Mouse (Mus musculus) liver, embryonic 13.5 days (tissue): Measurements from ENCODE around the gene Gm21987. TPM values are rescaled to one million over a fixed set of nuclear protein-coding genes. Genes with fewer than 3 reads are reported as not detected.
"Not testable (repeated sequence)": the region's sequence is repeated elsewhere in the genome, so short reads cannot be mapped to it uniquely, and the experiment has no call there.

ENCODE experiments used
- ATAC-seq: fragments of 200-750 bp; cut with Nextera tagmentation; 2 replicates; pipeline ENCODE4 v1.8.0; 2017; ENCODE audit warnings: low read depth, mild to moderate bottlenecking, moderate number of reproducible peaks, moderate library complexity
- DNase-seq: peaks from one replicate; pipeline ENCODE4 v3.0.0; 2022
- H3K27ac ChIP-seq: fragments of 300-500 bp; sonication (generic); 2 replicates; pipeline ENCODE4 v1.5.1; 2015; ENCODE audit warnings: moderate library complexity, mild to moderate bottlenecking, inconsistent platforms
- H3K27me3 ChIP-seq: fragments of 300-500 bp; sonication (generic); 2 replicates; pipeline ENCODE4 v1.6.1; 2015; ENCODE audit warnings: mild to moderate bottlenecking, inconsistent platforms
- H3K36me3 ChIP-seq: fragments of 300-500 bp; sonication (generic); 2 replicates; pipeline ENCODE4 v1.6.1; 2015; ENCODE audit warnings: mild to moderate bottlenecking, inconsistent platforms
- H3K4me1 ChIP-seq: fragments of 300-500 bp; sonication (generic); replicated peaks from 2 replicates; pipeline ENCODE4 v1.6.1; 2015; ENCODE audit warnings: inconsistent platforms
- H3K4me2 ChIP-seq: fragments of 300-500 bp; sonication (generic); 2 replicates; pipeline ENCODE4 v1.6.1; 2015; ENCODE audit warnings: inconsistent platforms, mild to moderate bottlenecking, moderate library complexity
- H3K4me3 ChIP-seq: fragments of 300-500 bp; sonication (generic); replicated peaks from 2 replicates; pipeline ENCODE4 v1.5.1; 2015; ENCODE audit warnings: mild to moderate bottlenecking, inconsistent platforms
- H3K9ac ChIP-seq: fragments of 300-500 bp; sonication (generic); 2 replicates; pipeline ENCODE4 v1.6.1; 2015; ENCODE audit warnings: mild to moderate bottlenecking, inconsistent platforms
- H3K9me3 ChIP-seq: fragments of 300-500 bp; sonication (generic); replicated peaks from 2 replicates; pipeline ENCODE4 v1.6.1; 2016; ENCODE audit warnings: inconsistent platforms
- WGBS: fragments of 180-500 bp; shearing (Covaris S2); methylation state at CpG from one replicate; pipeline ENCODE4 v1.1.7; 2015; ENCODE audit not compliant: insufficient replicate concordance; 5-methylcytosine and 5-hydroxymethylcytosine counted together
- polyA plus RNA-seq: library from polyadenylated mRNA; unstranded; fragments of >200 nt; fragmentation: Nextera tagmentation; extraction: Ambion mirVana; gene quantifications from 2 replicates; pipeline ENCODE4 v1.2.1, GENCODE M21; 2015

The Gm21987 gene
- polyA plus RNA-seq, 1 experiment from 2014 or later: not detected

DNA sequence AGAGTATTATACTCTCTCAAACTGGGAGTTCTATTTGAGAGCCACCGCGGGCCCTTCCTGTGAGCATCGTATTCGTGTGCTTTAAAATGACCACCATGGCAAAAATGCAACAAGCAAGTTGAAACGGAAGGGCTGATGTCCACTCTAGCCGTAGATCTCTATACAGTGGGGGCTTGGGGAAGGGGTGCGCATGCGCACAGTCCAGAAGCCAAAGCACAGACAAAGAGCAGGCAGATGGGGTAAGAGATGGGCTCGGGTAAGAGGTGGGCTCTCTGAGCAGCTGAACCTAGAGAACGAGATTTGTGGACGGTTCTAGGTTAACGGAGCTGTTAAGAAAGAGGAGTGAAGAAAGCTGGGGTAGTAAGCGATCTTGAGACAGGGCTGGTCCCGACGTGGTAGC is 22.5 kb upstream of the Gm21987 start:
- no peaks in the 10 kb centered on the region for H3K9me3 ChIP-seq
- no peaks in the 10 kb centered on the region for H3K36me3 ChIP-seq
- no peaks in the 10 kb centered on the region for H3K4me1 ChIP-seq
- H3K27ac ChIP-seq: no peak overlapping the region
- H3K4me3 ChIP-seq: no peak overlapping the region
- H3K4me2 ChIP-seq: no peak overlapping the region
- no peaks in the 10 kb centered on the region for H3K27me3 ChIP-seq
- DNase-seq (no peak), ATAC-seq (no peak)
- H3K9ac ChIP-seq: no peak overlapping the region
- 76% methylated on average over 15 of the region's 15 CpGs for WGBS

DNA sequence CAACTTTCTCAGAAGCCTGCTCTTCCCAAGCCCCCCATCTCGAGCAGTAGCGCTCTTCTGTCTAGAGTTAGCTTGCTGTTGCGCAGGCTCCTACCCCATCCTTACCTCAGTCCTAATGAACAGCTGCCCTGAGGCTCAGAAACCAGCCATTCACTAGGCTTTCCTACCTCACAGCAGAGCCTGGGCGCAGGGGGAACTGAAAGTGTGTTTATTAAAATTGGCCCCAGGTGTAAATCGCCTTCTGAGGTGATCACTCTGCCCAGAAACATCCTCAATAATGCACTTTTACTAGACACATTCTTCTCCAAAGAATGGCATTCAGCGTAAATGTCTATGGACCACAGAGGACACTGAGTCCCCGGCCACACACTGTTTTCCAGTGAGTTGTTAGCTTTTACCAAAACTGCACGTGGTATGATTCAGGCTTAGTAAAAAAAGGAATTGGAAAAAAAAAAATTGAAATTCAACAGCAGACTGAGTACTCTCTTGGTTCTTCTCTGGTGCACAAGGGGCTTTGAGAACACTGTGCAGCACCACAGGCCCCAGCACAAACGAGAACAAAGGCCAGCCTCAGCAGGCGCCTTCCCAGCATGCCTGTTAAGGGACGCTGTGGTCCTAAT is 20.0 kb upstream of the Gm21987 start:
- no peaks in the 10 kb centered on the region for H3K9me3 ChIP-seq
- WGBS: 75% methylated on average over 11 of the region's 11 CpGs
- no peak for ATAC-seq
- H3K9ac ChIP-seq: no peak overlapping the region
- no peaks in the 10 kb centered on the region for H3K4me1 ChIP-seq
- no peaks in the 10 kb centered on the region for H3K36me3 ChIP-seq
- no peak overlapping the region for H3K4me3 ChIP-seq
- H3K27me3 ChIP-seq: no peaks in the 10 kb centered on the region
- no peak overlapping the region for H3K4me2 ChIP-seq
- DNase-seq: no peak
- no peak overlapping the region for H3K27ac ChIP-seq

DNA sequence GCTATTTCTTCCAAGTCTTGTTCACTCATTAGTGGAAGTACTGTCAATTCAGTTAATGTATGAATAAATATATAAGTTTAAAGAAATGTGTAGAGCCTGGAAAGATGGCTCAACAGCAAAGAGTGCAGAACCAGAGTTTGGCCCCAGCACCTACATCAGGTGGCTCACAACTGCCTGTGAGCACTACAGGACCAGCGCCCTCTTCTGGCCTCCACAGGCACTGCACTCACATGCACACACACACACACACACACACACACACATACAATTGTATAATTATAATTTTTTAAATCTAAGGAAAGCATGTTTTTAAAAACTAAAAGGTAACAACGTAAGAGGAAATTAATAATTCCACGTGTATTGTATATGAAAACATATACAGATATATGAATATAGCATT is 17.5 kb upstream of the Gm21987 start:
- Histone ChIP-seq H3K4me2 (no peak overlapping the region), H3K9me3 (no peaks in the 10 kb centered on the region), H3K4me1 (peaks cover 6% of the 10 kb centered on the region; the same call in 1 of the 2 replicates), H3K27me3 (no peaks in the 10 kb centered on the region), H3K27ac (no peak overlapping the region), H3K4me3 (no peak overlapping the region), H3K9ac (no peak overlapping the region), H3K36me3 (no peaks in the 10 kb centered on the region)
- WGBS: 63% methylated on average over 3 of the region's 3 CpGs
- ATAC-seq (no peak), DNase-seq (no peak)

DNA sequence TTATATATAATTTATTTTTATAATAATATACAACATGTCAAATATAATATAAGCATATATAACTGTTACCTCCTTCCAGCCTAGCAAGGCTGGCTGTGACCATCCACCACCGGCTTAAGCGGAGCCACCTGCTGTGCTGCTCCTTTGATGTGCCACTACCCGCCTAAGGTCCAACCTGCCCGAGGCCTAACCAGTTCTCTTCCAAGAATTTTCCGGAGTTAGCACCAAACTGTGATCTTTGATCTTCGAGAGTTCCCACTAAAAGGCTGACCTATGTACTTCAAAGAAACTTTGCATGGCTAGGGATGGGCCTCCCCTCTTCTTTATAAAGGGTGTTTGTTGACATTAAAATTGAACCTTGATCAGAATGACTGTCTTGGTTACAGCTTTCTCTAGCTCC is 12.4 kb upstream of the Gm21987 start:
- 53% methylated on average over 6 of the region's 6 CpGs for WGBS

DNA sequence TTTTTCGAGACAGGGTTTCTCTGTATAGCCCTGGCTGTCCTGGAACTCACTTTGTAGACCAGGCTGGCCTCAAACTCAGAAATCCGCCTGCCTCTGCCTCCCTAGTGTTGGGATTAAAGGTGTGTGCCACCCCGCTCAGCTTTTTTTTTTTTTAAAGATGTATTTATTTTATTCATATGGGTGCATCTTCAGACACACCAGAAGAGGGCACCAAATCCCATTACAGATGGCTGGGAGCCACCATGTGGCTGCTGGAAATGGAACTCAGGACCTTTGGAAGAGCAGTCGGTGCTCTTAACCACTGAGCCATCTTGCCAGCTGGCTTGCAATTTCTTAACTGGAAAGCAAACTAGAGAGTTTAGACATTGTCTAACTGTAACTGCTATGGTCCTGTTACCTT is 8.8 kb upstream of the Gm21987 start:
- WGBS: 69% methylated on average over 4 of the region's 4 CpGs
- not testable (repeated sequence) for H3K9me3 ChIP-seq, H3K27ac ChIP-seq, H3K4me3 ChIP-seq, H3K9ac ChIP-seq, H3K27me3 ChIP-seq, H3K36me3 ChIP-seq, ATAC-seq, DNase-seq, H3K4me2 ChIP-seq
- peaks cover 14% of the 10 kb centered on the region for H3K4me1 ChIP-seq

More for the DNA sequence above, 12.4 kb upstream of the Gm21987 start:
- Histone ChIP-seq H3K4me2 (no peak overlapping the region), H3K4me3 (no peak overlapping the region), H3K9me3 (no peaks in the 10 kb centered on the region), H3K9ac (no peak overlapping the region), H3K27me3 (no peaks in the 10 kb centered on the region), H3K4me1 (peaks cover 6% of the 10 kb centered on the region; the same call in 1 of the 2 replicates), H3K27ac (no peak overlapping the region), H3K36me3 (no peaks in the 10 kb centered on the region)
- no peak for DNase-seq
- no peak for ATAC-seq

DNA sequence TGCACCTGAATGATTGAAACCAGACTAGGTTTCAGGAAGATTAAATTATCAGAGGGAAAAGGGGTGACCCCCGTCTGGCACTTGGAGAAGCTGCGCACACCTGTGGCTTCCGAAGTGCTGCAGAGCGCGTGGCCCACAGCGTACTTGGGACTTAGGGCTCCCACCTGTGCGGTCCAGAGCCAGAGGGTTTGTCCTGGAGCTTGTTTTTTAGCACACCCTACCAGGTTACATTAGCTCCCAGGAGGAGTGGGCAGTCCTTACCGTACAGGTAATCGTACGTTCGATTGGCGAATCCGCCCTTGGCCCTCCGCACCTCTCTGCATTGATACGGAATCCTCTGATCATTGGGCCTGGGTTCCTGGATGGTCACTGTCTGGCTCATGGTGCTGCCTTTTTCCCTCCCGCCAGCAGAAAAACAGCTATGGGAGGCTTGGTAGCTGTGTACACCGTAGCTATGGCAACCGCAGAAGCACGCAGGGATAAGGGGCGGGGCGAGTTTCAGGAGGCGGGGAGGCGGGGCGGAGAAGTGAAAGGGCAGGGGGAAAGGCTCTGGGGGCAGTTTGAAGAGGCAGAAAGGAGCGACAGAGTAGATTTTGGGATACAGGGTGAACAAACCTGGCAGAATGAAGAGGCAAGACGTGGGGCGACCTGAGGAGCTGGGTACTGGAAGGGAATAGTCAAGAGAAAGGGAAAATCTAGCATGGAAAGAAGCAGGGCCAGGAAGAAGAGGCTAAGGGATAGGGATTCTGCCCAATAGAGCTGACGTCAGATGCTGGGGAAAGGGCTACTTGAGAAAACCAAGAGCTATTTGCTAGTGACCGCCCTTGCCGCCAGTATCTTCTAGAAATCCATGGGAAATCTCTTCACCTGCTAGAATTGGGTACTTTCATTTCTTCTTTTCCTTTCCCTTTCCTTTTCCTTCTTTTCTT is 5.2 kb upstream of the Gm21987 start, which contains the start of gene Maats1:
TSS of gene Maats1 (minus strand) at position 748 of the 929 bp plus-strand sequence.
- Histone ChIP-seq H3K4me1 (peaks cover 27% of the 10 kb centered on the region), H3K27ac (no peak within 1 kb of the TSS), H3K27me3 (peaks cover 8% of the 10 kb centered on the region), H3K4me2 (peak within 1 kb of the TSS; percentile 61), H3K9me3 (no peaks in the 10 kb centered on the region), H3K36me3 (no peaks in the 10 kb centered on the region), H3K9ac (peak within 1 kb of the TSS; percentile 31; the same call in 1 of the 2 replicates), H3K4me3 (peak within 1 kb of the TSS; percentile 33; the same call in 1 of the 2 replicates)
- DNase-seq: peak; percentile 65
- 21% methylated on average over 30 of the region's 30 CpGs for whole genome bisulfite sequencing
- peak; percentile 67 for ATAC-seq

DNA sequence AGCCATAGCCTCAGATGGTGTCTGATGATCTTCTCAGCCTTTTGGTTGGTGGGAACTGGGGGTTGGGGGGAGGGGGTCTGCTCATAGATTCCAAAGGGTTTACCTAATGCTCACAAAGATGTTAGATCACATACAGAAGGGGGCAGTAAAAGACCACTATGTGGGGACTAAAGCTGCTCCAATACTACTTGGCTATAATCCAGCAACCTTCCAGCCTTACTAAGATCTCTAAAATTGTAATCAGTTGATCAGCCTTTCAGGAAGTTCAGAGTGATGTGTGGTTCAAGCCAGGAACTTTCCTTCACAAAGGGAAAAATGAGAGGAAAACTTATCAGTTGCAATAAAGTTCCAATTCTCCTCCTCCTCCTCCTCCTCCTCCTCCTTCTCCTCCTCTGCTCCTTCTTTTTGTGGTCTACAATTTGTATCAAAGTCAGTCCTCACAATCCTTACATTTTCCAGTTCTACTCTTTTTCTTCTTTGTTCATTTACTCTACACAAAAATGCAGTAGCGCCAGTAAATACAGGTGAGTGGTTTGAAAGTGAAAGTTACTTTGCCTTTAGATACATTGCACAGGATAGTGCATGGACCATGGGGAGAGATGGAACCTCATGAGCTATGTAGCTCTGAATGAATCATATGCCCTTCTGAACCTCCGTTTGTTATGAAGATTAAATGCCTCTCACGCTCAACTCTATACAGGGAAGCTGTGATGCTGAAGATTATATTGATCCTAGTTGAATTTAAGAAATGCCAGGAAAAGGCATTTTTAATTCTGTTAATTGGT is 1.7 kb upstream of the Gm21987 start:
- Histone ChIP-seq H3K9me3 (no peaks in the 10 kb centered on the region), H3K9ac (no peak overlapping the region), H3K27ac (no peak overlapping the region), H3K4me3 (no peak overlapping the region), H3K36me3 (peaks cover 11% of the 10 kb centered on the region), H3K4me2 (no peak overlapping the region), H3K27me3 (peaks cover 8% of the 10 kb centered on the region), H3K4me1 (peaks cover 52% of the 10 kb centered on the region)
- no peak for DNase-seq
- no peak for ATAC-seq
- 72% methylated on average over 3 of the region's 3 CpGs for WGBS

DNA sequence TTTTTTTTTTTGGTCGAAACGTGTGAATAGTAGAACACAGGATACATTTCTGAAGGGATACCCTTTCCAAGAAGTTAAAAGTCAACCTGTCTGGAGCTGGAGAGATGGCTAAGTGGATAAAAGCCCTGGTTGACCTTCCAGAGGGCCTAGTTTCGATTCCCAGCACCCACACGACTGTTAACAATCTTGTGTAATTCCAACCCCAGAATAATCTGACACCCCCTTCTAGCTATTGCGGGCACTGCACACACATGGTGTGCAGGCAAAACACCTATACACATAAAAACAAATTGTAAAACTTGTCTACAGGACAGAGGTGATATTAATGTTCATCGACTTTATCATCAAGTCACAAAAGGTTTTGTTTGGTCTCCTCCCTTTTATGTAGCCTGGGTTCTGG is 748 bp downstream of the Gm21987 start:
- Histone ChIP-seq H3K4me1 (peaks cover 65% of the 10 kb centered on the region), H3K27me3 (no peaks in the 10 kb centered on the region), H3K4me3 (peak overlapping the region; percentile 89), H3K27ac (peak overlapping the region; percentile 96), H3K9ac (peak overlapping the region; percentile 93), H3K4me2 (peak overlapping the region; percentile 88), H3K9me3 (no peaks in the 10 kb centered on the region), H3K36me3 (peaks cover 34% of the 10 kb centered on the region)
- DNase-seq: no peak
- WGBS: 26% methylated on average over 6 of the region's 6 CpGs
- no peak for ATAC-seq

DNA sequence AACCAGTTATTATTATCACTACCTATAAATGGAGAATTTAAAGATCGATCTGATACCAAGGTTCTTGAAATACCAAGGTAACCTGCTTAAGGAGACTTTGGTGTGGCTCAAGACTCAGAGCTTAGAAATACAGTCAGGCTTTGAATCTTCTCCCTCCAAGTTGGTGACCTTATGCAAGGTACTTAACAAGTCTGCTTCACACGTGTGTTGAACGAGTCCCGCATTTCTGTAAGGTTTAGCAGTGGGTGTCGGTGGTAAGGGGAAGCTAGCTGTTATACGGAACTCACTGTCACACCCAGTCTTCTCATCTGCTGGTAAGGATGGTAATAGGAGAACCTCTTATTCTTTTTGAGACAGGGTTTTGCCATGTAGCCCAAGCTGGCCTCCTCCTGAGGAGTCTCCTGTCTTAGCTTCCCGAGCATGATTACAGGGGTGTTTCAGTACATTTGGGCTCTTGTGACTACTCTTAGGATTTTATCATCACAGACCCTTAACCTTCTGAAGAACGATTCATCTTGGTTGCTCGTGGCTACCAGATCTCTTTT is 1.4 kb downstream of the Gm21987 start:
- Histone ChIP-seq H3K9me3 (no peaks in the 10 kb centered on the region), H3K4me3 (peak overlapping the region; percentile 89), H3K27me3 (no peaks in the 10 kb centered on the region), H3K4me2 (peak overlapping the region; percentile 88), H3K36me3 (peaks cover 38% of the 10 kb centered on the region), H3K27ac (peak overlapping the region; percentile 40), H3K4me1 (peaks cover 65% of the 10 kb centered on the region), H3K9ac (peak overlapping the region; percentile 93)
- DNase-seq: no peak
- no peak for ATAC-seq
- WGBS: 49% methylated on average over 9 of the region's 9 CpGs

DNA sequence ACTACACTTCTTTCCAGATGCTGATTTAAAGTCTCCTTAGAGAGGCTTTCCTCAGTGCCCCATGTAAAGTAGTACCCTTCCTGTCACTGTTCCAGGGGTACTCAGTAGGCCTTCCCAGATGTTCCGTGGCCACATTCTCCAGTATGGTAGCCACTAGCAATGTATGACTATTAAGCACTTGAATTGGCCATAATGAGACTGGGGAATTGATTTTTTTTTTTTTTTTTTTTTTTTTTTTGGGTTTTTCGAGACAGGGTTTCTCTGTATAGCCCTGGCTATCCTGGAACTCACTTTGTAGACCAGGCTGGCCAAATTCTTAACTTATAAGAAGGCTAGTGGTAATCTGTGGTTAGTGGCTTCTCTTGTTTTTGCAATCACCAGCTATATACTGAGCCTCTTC is 3.0 kb downstream of the Gm21987 start:
- DNase-seq (no peak), ATAC-seq (no peak)
- peak overlapping the region; percentile 56 for H3K4me2 ChIP-seq
- H3K9me3 ChIP-seq: no peaks in the 10 kb centered on the region
- H3K27me3 ChIP-seq: no peaks in the 10 kb centered on the region
- WGBS: 71% methylated on average over 2 of the region's 2 CpGs
- peak overlapping the region; percentile 20 for H3K4me3 ChIP-seq
- H3K36me3 ChIP-seq: peaks cover 44% of the 10 kb centered on the region
- H3K27ac ChIP-seq: peak overlapping the region; percentile 85
- peak overlapping the region; percentile 61 for H3K9ac ChIP-seq
- peaks cover 74% of the 10 kb centered on the region for H3K4me1 ChIP-seq
